Mouse (Mus musculus) embryonic fibroblast, embryonic 13.5 days (primary cell): ENCODE results near the gene Nfix. TPM values are rescaled to one million over a fixed set of nuclear protein-coding genes. Genes with fewer than 3 reads are reported as not detected.
A peak's percentile ranks its signal among the peaks of the same experiment; 100 is the strongest.

Source experiments
- H3K27ac ChIP-seq: 2 replicates; pipeline ENCODE4 v1.5.1; 2012; ENCODE audit warnings: low read length, control low read depth, inconsistent platforms; ENCODE audit not compliant: insufficient read depth
- H3K4me1 ChIP-seq: 2 replicates; pipeline ENCODE4 v1.6.1; 2011; ENCODE audit warnings: low read length; ENCODE audit not compliant: control insufficient read depth, insufficient read depth
- H3K4me3 ChIP-seq: 2 replicates; pipeline ENCODE4 v1.5.1; 2011; ENCODE audit warnings: mild to moderate bottlenecking, control low read depth, low read length; ENCODE audit not compliant: insufficient read depth
- CTCF ChIP-seq: IDR thresholded peaks from 2 replicates; pipeline ENCODE4 v1.5.1; 2011; ENCODE audit warnings: mild to moderate bottlenecking, control low read depth, low read length, moderate library complexity, borderline replicate concordance; ENCODE audit not compliant: insufficient read depth
- POLR2A ChIP-seq: IDR thresholded peaks from 2 replicates; pipeline ENCODE4 v1.6.1; 2011; ENCODE audit warnings: low read depth, mild to moderate bottlenecking, control low read depth, low read length, moderate library complexity
- polyA plus RNA-seq: library from polyadenylated mRNA; stranded (reverse); fragments of >200 nt; gene quantifications from 2 replicates; pipeline ENCODE4 v1.2.4, GENCODE M21; 2011; ENCODE audit warnings: low read depth; ENCODE audit not compliant: missing spikeins, insufficient read length

Nfix gene
- polyA plus RNA-seq, 1 experiment, result 236 TPM

- peak overlapping the region; percentile 85 for H3K27ac ChIP-seq
- no peaks in the 10 kb centered on the region for H3K4me1 ChIP-seq
- H3K4me3 ChIP-seq, result peak overlapping the region; percentile 69
- TF ChIP-seq CTCF (no peak), POLR2A (no peak; the same call in 1 of the 2 replicates)
Observed at GRCm38 (mm10) chr8:84661961-84662571, 138.1 kb downstream of the Nfix start.

- TF ChIP-seq CTCF (no peak), POLR2A (peak; percentile 83)
- peak overlapping the region; percentile 85 for H3K27ac ChIP-seq
- peaks cover under 1% of the 10 kb centered on the region; the same call in 1 of the 2 replicates for H3K4me1 ChIP-seq
- peak overlapping the region; percentile 69 for H3K4me3 ChIP-seq
Observed at GRCm38 (mm10) chr8:84661458-84661871, 138.7 kb downstream of the Nfix start.

- TF ChIP-seq POLR2A (peak; percentile 20; the same call in 1 of the 2 replicates), CTCF (no peak)
- H3K27ac ChIP-seq, result peak overlapping the region; percentile 85
- H3K4me1 ChIP-seq, result peaks cover 3% of the 10 kb centered on the region; the same call in 1 of the 2 replicates
- peak overlapping the region; percentile 69 for H3K4me3 ChIP-seq
Observed at GRCm38 (mm10) chr8:84660819-84661457, 139.2 kb downstream of the Nfix start.

GRCm38 (mm10) chr8:84659936-84660818 lies 140.0 kb downstream of the Nfix start:
- peak overlapping the region; percentile 69 for H3K4me3 ChIP-seq
- TF ChIP-seq POLR2A (peak; percentile 69), CTCF (no peak)
- H3K27ac ChIP-seq, result peak overlapping the region; percentile 85
- peaks cover 3% of the 10 kb centered on the region; the same call in 1 of the 2 replicates for H3K4me1 ChIP-seq

GRCm38 (mm10) chr8:84658951-84659350 lies 141.2 kb downstream of the Nfix start:
- Histone ChIP-seq H3K4me1 (peaks cover 3% of the 10 kb centered on the region; the same call in 1 of the 2 replicates), H3K4me3 (no peak overlapping the region), H3K27ac (no peak overlapping the region)
- no peak for TF ChIP-seq POLR2A

GRCm38 (mm10) chr8:84657680-84658079 lies 142.5 kb downstream of the Nfix start:
- TF ChIP-seq CTCF (no peak), POLR2A (no peak)
- Histone ChIP-seq H3K4me3 (no peak overlapping the region), H3K4me1 (peaks cover 3% of the 10 kb centered on the region; the same call in 1 of the 2 replicates), H3K27ac (no peak overlapping the region)

- H3K4me1 ChIP-seq, result peaks cover 3% of the 10 kb centered on the region; the same call in 1 of the 2 replicates
- no peak for TF ChIP-seq CTCF
- TF ChIP-seq POLR2A, result no peak
- H3K27ac ChIP-seq, result no peak overlapping the region
- H3K4me3 ChIP-seq, result no peak overlapping the region
Observed at GRCm38 (mm10) chr8:84657203-84657602, 142.9 kb downstream of the Nfix start.

GRCm38 (mm10) chr8:84656641-84657126 lies 143.5 kb downstream of the Nfix start:
- Histone ChIP-seq H3K4me1 (peaks cover 3% of the 10 kb centered on the region; the same call in 1 of the 2 replicates), H3K4me3 (peak overlapping the region; percentile 7), H3K27ac (peak overlapping the region; percentile 24)
- TF ChIP-seq POLR2A, result peak; percentile 21; the same call in 1 of the 2 replicates
- no peak for TF ChIP-seq CTCF

GRCm38 (mm10) chr8:84656191-84656525 lies 144.0 kb downstream of the Nfix start:
- Histone ChIP-seq H3K27ac (peak overlapping the region; percentile 24), H3K4me3 (no peak overlapping the region; the same call in 1 of the 2 replicates), H3K4me1 (peaks cover 3% of the 10 kb centered on the region; the same call in 1 of the 2 replicates)
- no peak for TF ChIP-seq POLR2A
- TF ChIP-seq CTCF, result no peak
